ENCODE assay signal across 27 mouse cellular contexts in genomic region chr5:87764546-87764945, GRCm38 (mm10). TPM values are rescaled to one million over a fixed set of nuclear protein-coding genes. Genes with fewer than 3 reads are reported as not detected.
DNase-seq lines count a peak whose midpoint lies in the region.
"Had no signal": no experiment of that assay in that cellular context is flagged by ENCODE, and none has a peak within 500 bp of the region (broad histone marks: within the 10 kb centered on the region; RNA-seq: fewer than 3 reads in every experiment).

No protein-coding gene starts in this region.

- H3K4me3 ChIP-seq in limb, embryonic 10.5 days: no peak overlapping the region

- H3K4me1 ChIP-seq in limb, embryonic 10.5 days: no peaks in the 10 kb centered on the region

- H3K27ac ChIP-seq in limb, embryonic 10.5 days: no peak overlapping the region

- no peaks in the 10 kb centered on the region for H3K27me3 ChIP-seq in limb, embryonic 10.5 days (ENCODE audit: low read depth, poor library complexity, severe bottlenecking)
- H3K27me3 ChIP-seq: CH12.LX, Patski had no signal

- no peaks in the 10 kb centered on the region for H3K9me3 ChIP-seq in limb, embryonic 10.5 days (replicated peaks)
- H3K9me3 ChIP-seq: G1E had no signal

- DNase-seq in heart, adult 11 months: peak; percentile 84
- DNase-seq in heart, adult 18-20 months: no peak
- peak; percentile 55 for DNase-seq in fat pad, adult 2 months (ENCODE audit: extremely low read depth, low read depth, low spot score)
- DNase-seq in gonadal fat pad, adult 2 months (ENCODE audit: low read depth): peak; percentile 24
- DNase-seq in urinary bladder, postnatal 25 days (ENCODE audit: low spot score): no peak
- no peak for DNase-seq in limb, embryonic 10.5 days (ENCODE audit: low spot score)
- DNase-seq: adrenal gland, adult 2 months; adrenal gland, adult 8-10 months; adrenal gland, postnatal 10 days; adrenal gland, postnatal 14 days; adrenal gland, postnatal 25 days; adrenal gland, postnatal 36 days; B cell, adult 2 months; cerebellum, adult 11 months; cerebellum, adult 11-12 months; cerebellum, adult 18-20 months had no signal

- WGBS in limb, embryonic 10.5 days: 87% methylated on average over 3 of the region's 3 CpGs

- H3K36me3 ChIP-seq in limb, embryonic 10.5 days: no peaks in the 10 kb centered on the region
- H3K36me3 ChIP-seq: G1E had no signal

RNA-seq across cellular contexts. Expression of gene Csn1s2a, which starts 9.8 kb away (rescaled TPM):
- not detected for total RNA-seq in heart, adult 18-20 months (2021)
- polyA plus RNA-seq in gonadal fat pad, adult 2 months (2012; rRNA removed): not detected in 2 replicates
- not detected in 2 replicates for polyA plus RNA-seq in limb, embryonic 10.5 days (2016; fragmentation: Nextera tagmentation; extraction: Ambion mirVana)
- total RNA-seq: adrenal gland, adult 18-20 months; adrenal gland, adult 2 months; adrenal gland, adult 8-10 months; adrenal gland, postnatal 10 days; adrenal gland, postnatal 14 days; adrenal gland, postnatal 25 days; adrenal gland, postnatal 36 days; adrenal gland, postnatal 4 days; CH12.LX; ES-E14; MEL had no signal
- polyA plus RNA-seq: activated CD4-positive, CD25-positive, alpha-beta regulatory T cell, adult 4 months; adrenal gland, adult 2 months; brain, embryonic 14.5 days; C2C12; CD4-positive, CD25-positive, alpha-beta regulatory T cell, adult 4 months; G1E; Patski had no signal

RNA-seq across cellular contexts. Expression of gene Csn1s2b, which starts 43.3 kb away (rescaled TPM):
- not detected for total RNA-seq in heart, adult 18-20 months (2021)
- polyA plus RNA-seq in gonadal fat pad, adult 2 months (2012; rRNA removed): not detected in 2 replicates
- polyA plus RNA-seq in limb, embryonic 10.5 days (2016; fragmentation: Nextera tagmentation; extraction: Ambion mirVana): not detected in 2 replicates
- total RNA-seq: adrenal gland, adult 18-20 months; adrenal gland, adult 2 months; adrenal gland, adult 8-10 months; adrenal gland, postnatal 10 days; adrenal gland, postnatal 14 days; adrenal gland, postnatal 25 days; adrenal gland, postnatal 36 days; adrenal gland, postnatal 4 days; CH12.LX; ES-E14; G1E; MEL had no signal
- polyA plus RNA-seq: adrenal gland, adult 2 months; brain, embryonic 14.5 days; C2C12; G1E; Patski had no signal

Comparison
In these comparisons a context has a peak if more than half of its experiments do, and no peak if none do; other contexts are left out.
1. DNase-seq: peak in heart, adult 11 months (single experiment), fat pad, adult 2 months (single experiment) and gonadal fat pad, adult 2 months (single experiment); none in heart, adult 18-20 months (0 of 2), urinary bladder, postnatal 25 days (single experiment) and limb, embryonic 10.5 days (single experiment).